Mouse (Mus musculus) olfactory bulb, adult 2 months (tissue): ENCODE measurements around the gene Dlgap1.

Experiments
- CTCF ChIP-seq: fragments of 200-500 bp; IDR thresholded peaks from 2 replicates; pipeline ENCODE4 v1.5.1; 2012; ENCODE audit warnings: low read depth, mild to moderate bottlenecking, low read length, moderate library complexity; ENCODE audit not compliant: insufficient read depth
- POLR2A ChIP-seq: fragments of 200-500 bp; IDR thresholded peaks from 2 replicates; pipeline ENCODE4 v1.6.1; 2012; ENCODE audit warnings: mild to moderate bottlenecking, low read depth, low read length, moderate library complexity; ENCODE audit not compliant: insufficient read depth

DNA sequence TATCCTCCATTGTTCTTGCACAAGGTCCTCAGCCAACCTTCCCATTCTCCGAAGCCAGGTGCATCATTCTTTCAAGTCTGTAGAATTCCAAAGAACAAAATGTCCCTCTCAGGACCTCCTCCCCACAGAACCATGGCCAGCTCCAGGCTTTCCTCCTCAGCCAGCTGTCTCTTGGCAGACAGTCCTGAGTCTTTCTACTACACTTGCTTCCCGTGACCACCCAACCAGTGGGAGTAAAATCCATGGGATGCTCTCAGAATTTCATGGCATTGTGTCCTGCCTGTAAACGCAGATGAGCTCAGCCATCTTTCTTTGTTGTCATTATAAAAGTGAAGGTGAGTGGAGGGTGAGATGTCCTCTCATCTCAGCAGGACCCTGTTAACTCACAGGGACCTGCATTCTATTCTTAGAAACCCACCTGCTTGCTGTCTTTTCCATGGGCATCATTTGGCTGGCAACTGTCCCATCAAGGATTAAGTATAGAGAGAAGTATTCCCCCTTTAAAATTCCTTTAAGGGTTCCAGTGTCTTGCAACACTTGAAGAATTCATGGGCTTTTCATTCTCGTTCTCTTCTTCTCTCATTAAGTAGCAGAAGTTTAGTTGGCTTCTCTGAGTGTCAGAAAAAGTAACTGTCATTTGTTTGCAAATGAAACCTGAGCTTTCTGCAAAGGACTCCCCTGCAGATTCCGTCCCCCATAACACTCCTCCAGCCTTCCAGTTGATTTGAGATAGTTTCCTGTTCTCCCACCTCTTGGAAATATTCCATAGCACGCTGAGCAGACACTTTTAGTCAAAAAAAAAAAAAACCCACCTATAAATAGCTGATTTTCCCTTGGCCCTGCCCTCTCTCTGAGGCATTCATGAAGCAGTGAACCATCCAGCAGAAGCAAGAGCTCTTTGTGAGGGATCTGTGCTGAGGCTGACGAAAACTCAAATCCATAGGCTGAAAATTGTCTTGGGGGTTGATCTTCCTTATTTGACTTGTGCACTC is 559.6 kb downstream of the Dlgap1 start:
- TF ChIP-seq CTCF (no peak), POLR2A (no peak)
